In genomic region chr9:37526443-37527395, GRCm38 (mm10) we compare ENCODE assay signal across 7 mouse cellular contexts. TPM values are rescaled to one million over a fixed set of nuclear protein-coding genes. Genes with fewer than 3 reads are reported as not detected.
A peak's percentile ranks its signal among the peaks of the same experiment; 100 is the strongest.
DNase-seq lines count a peak whose midpoint lies in the region; ATAC-seq and TF ChIP-seq lines count a peak whose summit lies in the region.

No protein-coding gene starts in this region.

- peak overlapping the region; percentile 91 for H3K4me2 ChIP-seq in heart, embryonic 13.5 days
- 0 out of 2 replicates have a peak overlapping the region, but pooled peaks have one; percentile 22 for H3K4me2 ChIP-seq in midbrain, embryonic 12.5 days (replicated peaks)

- H3K79me2 ChIP-seq in MEL (ENCODE audit: control insufficient read depth, insufficient read depth, low read length, poor library complexity), result no peaks in the 10 kb centered on the region

- 25% methylated on average over 21 of the region's 21 CpGs for WGBS in heart, embryonic 13.5 days
- 22% methylated on average over 21 of the region's 21 CpGs for WGBS in midbrain, embryonic 12.5 days

- peak; percentile 45 for TF ChIP-seq CTCF in E14TG2a.4 (conservative IDR thresholded peaks at IDR 0.05; ENCODE audit: low read length)
- peak; percentile 38 to 43 (median 38) for TF ChIP-seq CTCF in MEL (IDR thresholded peaks at IDR 0.05 in 2 of 3, conservative IDR thresholded peaks at IDR 0.05 in 1 of 3; ENCODE audit: control insufficient read depth in 1 of 3, insufficient read depth in 1 of 3, low read depth in 2 of 3, low read length in 3 of 3, poor library complexity in 1 of 3, severe bottlenecking in 1 of 3)

- no peak overlapping the region for H3K9ac ChIP-seq in MEL (ENCODE audit: control insufficient read depth, low read depth, low read length, poor library complexity, severe bottlenecking)
- peak overlapping the region; percentile 82 for H3K9ac ChIP-seq in heart, embryonic 13.5 days
- no peak overlapping the region for H3K9ac ChIP-seq in midbrain, embryonic 12.5 days (replicated peaks)

- no peak for TF ChIP-seq POLR2A in MEL (IDR thresholded peaks at IDR 0.05; ENCODE audit: control insufficient read depth in 1 of 2, insufficient read depth in 1 of 2, low read depth in 1 of 2, low read length in 2 of 2, poor library complexity in 1 of 2)

- peak overlapping the region; percentile 68 for H3K4me3 ChIP-seq in E14TG2a.4 (replicated peaks; ENCODE audit: low read length)
- no peak overlapping the region for H3K4me3 ChIP-seq in MEL (ENCODE audit: control insufficient read depth in 1 of 2, insufficient read depth in 1 of 2, low read depth in 2 of 2, low read length in 2 of 2)
- peak overlapping the region; percentile 58 for H3K4me3 ChIP-seq in heart, embryonic 13.5 days
- no peak overlapping the region for H3K4me3 ChIP-seq in midbrain, embryonic 12.5 days

- H3K36me3 ChIP-seq in E14TG2a.4 (ENCODE audit: insufficient read depth, low read length), result peaks cover 43% of the 10 kb centered on the region
- H3K36me3 ChIP-seq in MEL (ENCODE audit: control insufficient read depth in 1 of 2, insufficient read depth in 2 of 2, low read length in 2 of 2), result no peaks in the 10 kb centered on the region; a peak in 3 of 4 replicates
- peaks cover 42% of the 10 kb centered on the region for H3K36me3 ChIP-seq in heart, embryonic 13.5 days
- H3K36me3 ChIP-seq in midbrain, embryonic 12.5 days, result peaks cover 18% of the 10 kb centered on the region

- no peak overlapping the region for H3K27ac ChIP-seq in MEL (ENCODE audit: control insufficient read depth, low read depth, low read length)
- no peak overlapping the region for H3K27ac ChIP-seq in heart, embryonic 13.5 days (replicated peaks)
- no peak overlapping the region for H3K27ac ChIP-seq in midbrain, embryonic 12.5 days (replicated peaks)

- peaks cover 71% of the 10 kb centered on the region for H3K4me1 ChIP-seq in E14TG2a.4 (replicated peaks; ENCODE audit: low read depth, low read length)
- peaks cover 0 to 13% of the 10 kb centered on the region in 2 experiments; a peak in 2 of 4 replicates for H3K4me1 ChIP-seq in MEL (ENCODE audit: control insufficient read depth in 1 of 2, insufficient read depth in 2 of 2, low read length in 2 of 2)
- H3K4me1 ChIP-seq in heart, embryonic 13.5 days, result peaks cover 43% of the 10 kb centered on the region
- H3K4me1 ChIP-seq in midbrain, embryonic 12.5 days, result peaks cover 34% of the 10 kb centered on the region

- no peak for ATAC-seq in heart, embryonic 13.5 days (ENCODE audit: extremely low read depth, insufficient number of reproducible peaks, low FRiP score, low TSS enrichment)
- ATAC-seq in midbrain, embryonic 12.5 days (ENCODE audit: low FRiP score, low read depth), result peak; percentile 17; the same call in 1 of the 2 replicates

- H3K9me3 ChIP-seq in E14TG2a.4 (ENCODE audit: low read length) (no peaks in the 10 kb centered on the region), MEL (replicated peaks; ENCODE audit: insufficient read depth, low read length) (no peaks in the 10 kb centered on the region)
- H3K9me3 ChIP-seq in heart, embryonic 13.5 days, result no peaks in the 10 kb centered on the region
- H3K9me3 ChIP-seq in midbrain, embryonic 12.5 days, result no peaks in the 10 kb centered on the region

- DNase-seq in MEL (ENCODE audit: low read depth, low spot score), result peak; percentile 23
- DNase-seq in kidney, postnatal 36 days, result peak; percentile 42 to 60
- no peak for DNase-seq in adipocyte (ENCODE audit: low spot score)
- DNase-seq in natural killer cell, adult 2 months (ENCODE audit: low spot score in 2 of 2), result no peak

- no peak for TF ChIP-seq EP300 in MEL (IDR thresholded peaks at IDR 0.05; ENCODE audit: low read depth in 1 of 2, low read length in 2 of 2)

- H3K27me3 ChIP-seq in E14TG2a.4 (ENCODE audit: insufficient read depth, low read length) (peaks cover 49% of the 10 kb centered on the region), MEL (ENCODE audit: control insufficient read depth in 1 of 2, insufficient read depth in 2 of 2, low read length in 2 of 2) (no peaks in the 10 kb centered on the region)
- peaks cover 45% of the 10 kb centered on the region for H3K27me3 ChIP-seq in heart, embryonic 13.5 days (replicated peaks)
- H3K27me3 ChIP-seq in midbrain, embryonic 12.5 days, result peaks cover 67% of the 10 kb centered on the region

- TF ChIP-seq RAD21 in MEL (IDR thresholded peaks at IDR 0.05; ENCODE audit: low read depth, low read length), result peak; percentile 15

TF ChIP-seq in MEL, 35 proteins besides CTCF, POLR2A, EP300 and RAD21:
- TF ChIP-seq ZMIZ1 (IDR thresholded peaks at IDR 0.05; ENCODE audit: low read depth, low read length) (no peak), SMC3 (IDR thresholded peaks at IDR 0.05; ENCODE audit: low read depth, low read length) (peak; percentile 28; the same call in 1 of the 2 replicates)

RNA-seq across cellular contexts. Expression of gene Esam, which starts 1.2 kb away (rescaled TPM):
- 0.10 and 0.23 TPM in 2 replicates for total RNA-seq in MEL (2012; rRNA removed)
- polyA plus RNA-seq in MEL (2012; ENCODE audit: insufficient read depth in 1 of 2, insufficient read length in 2 of 2, low read depth in 1 of 2, low replicate concordance in 2 of 2, missing spikeins in 1 of 2), result under 1 TPM in 1 of 2 experiments, not detected in 1; 0.89 TPM
- polyA plus RNA-seq in heart, embryonic 13.5 days (2015; fragmentation: Nextera tagmentation; extraction: Ambion mirVana), result 69.9 and 76.5 TPM in 2 replicates
- 29.3 and 30.2 TPM in 2 replicates for polyA plus RNA-seq in midbrain, embryonic 12.5 days (2016; fragmentation: Nextera tagmentation; extraction: Ambion mirVana)

RNA-seq across cellular contexts. Expression of gene Vsig2, which starts 12.3 kb away (rescaled TPM):
- total RNA-seq in MEL (2012; rRNA removed), result not detected in 2 replicates
- under 1 TPM in 1 of 2 experiments, not detected in 1; 0.64 TPM for polyA plus RNA-seq in MEL (2012; ENCODE audit: insufficient read depth in 1 of 2, insufficient read length in 2 of 2, low read depth in 1 of 2, low replicate concordance in 2 of 2, missing spikeins in 1 of 2)
- polyA plus RNA-seq in heart, embryonic 13.5 days (2015; fragmentation: Nextera tagmentation; extraction: Ambion mirVana), result 1.4 and 1.6 TPM in 2 replicates
- 0.56 TPM in 1 of 2 replicates, not detected in the other for polyA plus RNA-seq in midbrain, embryonic 12.5 days (2016; fragmentation: Nextera tagmentation; extraction: Ambion mirVana)

RNA-seq across cellular contexts. Expression of gene Nrgn, which starts 26.0 kb away (rescaled TPM):
- 0.58 and 0.78 TPM in 2 replicates for total RNA-seq in MEL (2012; rRNA removed)
- polyA plus RNA-seq in MEL (2012; ENCODE audit: insufficient read depth in 1 of 2, insufficient read length in 2 of 2, low read depth in 1 of 2, low replicate concordance in 2 of 2, missing spikeins in 1 of 2), result 10 to 100 TPM in 1 of 2 experiments, not detected in 1; 43.5 TPM
- polyA plus RNA-seq in heart, embryonic 13.5 days (2015; fragmentation: Nextera tagmentation; extraction: Ambion mirVana), result 5.5 and 5.8 TPM in 2 replicates
- 3.0 and 3.4 TPM in 2 replicates for polyA plus RNA-seq in midbrain, embryonic 12.5 days (2016; fragmentation: Nextera tagmentation; extraction: Ambion mirVana)

RNA-seq across cellular contexts. Expression of gene Siae, which starts 28.8 kb away (rescaled TPM):
- 4.9 and 5.1 TPM in 2 replicates for total RNA-seq in MEL (2012; rRNA removed)
- 1 to 10 TPM in 1 of 2 experiments, not detected in 1; 9.2 TPM for polyA plus RNA-seq in MEL (2012; ENCODE audit: insufficient read depth in 1 of 2, insufficient read length in 2 of 2, low read depth in 1 of 2, low replicate concordance in 2 of 2, missing spikeins in 1 of 2)
- polyA plus RNA-seq in heart, embryonic 13.5 days (2015; fragmentation: Nextera tagmentation; extraction: Ambion mirVana), result 9.6 and 10.1 TPM in 2 replicates
- 6.8 and 7.7 TPM in 2 replicates for polyA plus RNA-seq in midbrain, embryonic 12.5 days (2016; fragmentation: Nextera tagmentation; extraction: Ambion mirVana)

RNA-seq across cellular contexts. Expression of gene Msantd2, which starts 37.6 kb away (rescaled TPM):
- 15.5 and 16.1 TPM in 2 replicates for total RNA-seq in MEL (2012; rRNA removed)
- 10 to 100 TPM in 1 of 2 experiments, not detected in 1; 26.2 TPM for polyA plus RNA-seq in MEL (2012; ENCODE audit: insufficient read depth in 1 of 2, insufficient read length in 2 of 2, low read depth in 1 of 2, low replicate concordance in 2 of 2, missing spikeins in 1 of 2)
- 14.3 and 14.7 TPM in 2 replicates for polyA plus RNA-seq in heart, embryonic 13.5 days (2015; fragmentation: Nextera tagmentation; extraction: Ambion mirVana)
- polyA plus RNA-seq in midbrain, embryonic 12.5 days (2016; fragmentation: Nextera tagmentation; extraction: Ambion mirVana), result 45.7 and 53.3 TPM in 2 replicates

Comparison
In these comparisons a context has a peak if more than half of its experiments do, and no peak if none do; other contexts are left out.
1. H3K4me3 ChIP-seq: peak in E14TG2a.4 (single experiment) and heart, embryonic 13.5 days (single experiment); none in MEL (0 of 2) and midbrain, embryonic 12.5 days (single experiment).
2. DNase-seq: peak in MEL (single experiment) and kidney, postnatal 36 days (2 of 2); none in adipocyte (single experiment) and natural killer cell, adult 2 months (0 of 2).
3. RNA of gene Esam, which starts 1.2 kb away (polyA plus RNA-seq): 69.9 to 76.5 TPM in heart, embryonic 13.5 days and 29.3 to 30.2 TPM in midbrain, embryonic 12.5 days; 0.89 TPM in MEL; every median in the first group is over 10 times any median in the second.